Mouse (Mus musculus) A20 (cell line): Measurements from ENCODE around the gene Prnd.
A peak's percentile ranks its signal among the peaks of the same experiment; 100 is the strongest.

Source experiments
- DNase-seq: peaks from one replicate; pipeline ENCODE4 v3.0.0-alpha.2; 2011; ENCODE audit warnings: low read depth, low spot score

Prnd gene

DNA sequence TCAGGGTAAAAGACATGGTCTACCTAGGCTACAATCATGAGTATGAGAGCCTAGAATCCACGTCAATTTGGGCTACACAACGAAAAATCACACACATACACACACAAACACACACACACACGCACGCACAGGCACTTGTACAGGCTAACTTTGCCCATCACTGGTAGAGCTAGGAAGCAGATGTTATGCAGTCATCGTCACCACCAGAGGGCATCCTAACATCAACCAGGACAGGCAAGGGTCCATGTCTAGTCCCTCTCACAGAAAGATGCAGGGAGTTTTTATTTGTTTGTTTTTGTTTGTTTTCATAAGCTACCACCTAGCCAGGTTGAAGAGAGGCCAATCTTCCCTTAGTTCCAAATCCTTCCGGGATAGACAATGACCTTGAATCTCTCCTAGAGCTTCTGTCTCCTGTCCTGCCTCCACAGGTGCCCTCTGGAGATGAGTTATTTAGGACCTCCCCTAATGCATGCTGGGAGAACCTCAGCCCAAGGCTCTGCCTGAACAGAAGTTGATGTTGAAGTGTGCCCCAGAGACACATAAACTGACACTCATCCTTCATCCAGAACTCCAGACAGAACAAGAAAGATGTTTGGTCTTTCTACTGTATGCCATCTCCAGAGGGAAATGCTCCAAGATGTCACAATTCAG lies 32.0 kb downstream of the Prnd start:
- DNase-seq: peak; percentile 83

DNA sequence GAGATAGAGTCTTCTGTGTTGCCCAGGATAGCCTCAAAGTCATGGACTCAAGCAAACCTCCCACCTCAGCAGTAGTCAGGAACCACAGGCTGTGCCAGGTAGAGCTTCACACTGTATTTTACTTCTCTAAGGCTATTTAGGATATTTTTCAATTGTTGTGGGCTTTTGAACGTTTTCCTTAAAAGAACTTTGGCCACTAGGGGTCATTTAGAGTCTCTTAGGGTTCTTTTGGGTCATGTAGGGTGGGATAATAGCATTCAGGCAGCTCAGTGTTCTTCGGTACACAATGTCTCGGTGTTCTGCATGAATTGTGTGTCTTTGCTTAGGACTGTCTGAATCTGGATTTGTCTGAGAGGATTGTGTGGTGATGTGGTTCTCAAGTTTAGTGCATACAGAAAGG lies 37.3 kb downstream of the Prnd start:
- DNase-seq: peak; percentile 39

DNA sequence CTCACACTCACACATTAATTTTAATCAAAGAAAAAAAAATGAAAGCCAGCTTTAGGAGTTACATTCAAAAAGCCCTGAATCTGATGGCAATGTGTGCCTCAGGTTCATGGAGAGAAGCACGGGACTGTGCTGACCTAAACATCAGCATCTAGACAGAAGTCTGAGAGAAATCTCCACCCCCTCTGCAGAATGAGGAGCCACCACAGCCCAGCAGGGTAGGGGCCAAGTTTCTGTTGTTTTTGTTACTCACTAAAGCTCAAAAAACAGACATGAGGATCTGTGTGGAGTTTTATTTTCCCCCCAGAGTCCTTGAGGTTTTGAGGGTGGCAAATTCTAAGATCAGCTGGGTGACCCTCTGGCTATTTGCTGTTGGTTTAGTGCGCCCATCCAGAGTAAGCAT lies 37.9 kb downstream of the Prnd start:
- no peak for DNase-seq

DNA sequence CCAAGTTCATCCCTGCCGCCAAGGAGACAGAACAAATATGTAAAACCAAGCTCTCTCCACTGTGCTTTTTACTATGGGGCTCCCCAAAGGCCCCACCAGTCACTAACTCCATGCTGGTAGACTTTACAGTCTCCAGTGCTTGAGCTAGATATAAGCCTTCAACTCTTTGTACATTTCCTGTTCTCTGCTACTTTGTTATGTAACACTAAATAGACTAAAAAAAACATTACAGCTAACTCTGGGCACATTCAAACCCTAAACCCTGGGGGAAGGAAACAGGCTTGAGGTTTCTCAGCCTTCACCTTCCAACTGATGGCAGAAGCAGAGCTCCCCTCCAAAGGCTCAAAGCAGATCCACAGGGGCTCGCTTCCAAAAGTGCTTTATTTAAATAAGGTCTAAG lies 41.8 kb downstream of the Prnd start:
- no peak for DNase-seq

DNA sequence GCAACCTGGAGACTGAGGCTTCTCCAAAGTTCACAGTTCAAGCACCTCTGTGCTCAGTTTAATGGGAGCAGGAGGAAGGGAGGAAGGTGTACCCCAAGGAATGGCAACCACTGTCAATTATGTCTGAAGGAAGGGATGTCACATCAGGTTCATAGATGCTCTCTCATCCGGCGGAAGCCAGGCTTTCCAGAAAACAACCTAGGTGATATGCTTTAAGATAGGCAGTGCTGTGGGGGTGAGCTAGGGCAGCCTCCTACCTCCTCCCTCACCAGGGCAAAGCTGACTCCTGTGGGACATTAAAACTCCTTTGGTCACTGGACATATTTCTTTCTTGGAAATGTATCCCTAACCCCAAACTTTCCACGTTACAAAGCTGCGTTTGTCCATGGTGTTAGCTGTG lies 42.5 kb downstream of the Prnd start:
- DNase-seq: no peak

DNA sequence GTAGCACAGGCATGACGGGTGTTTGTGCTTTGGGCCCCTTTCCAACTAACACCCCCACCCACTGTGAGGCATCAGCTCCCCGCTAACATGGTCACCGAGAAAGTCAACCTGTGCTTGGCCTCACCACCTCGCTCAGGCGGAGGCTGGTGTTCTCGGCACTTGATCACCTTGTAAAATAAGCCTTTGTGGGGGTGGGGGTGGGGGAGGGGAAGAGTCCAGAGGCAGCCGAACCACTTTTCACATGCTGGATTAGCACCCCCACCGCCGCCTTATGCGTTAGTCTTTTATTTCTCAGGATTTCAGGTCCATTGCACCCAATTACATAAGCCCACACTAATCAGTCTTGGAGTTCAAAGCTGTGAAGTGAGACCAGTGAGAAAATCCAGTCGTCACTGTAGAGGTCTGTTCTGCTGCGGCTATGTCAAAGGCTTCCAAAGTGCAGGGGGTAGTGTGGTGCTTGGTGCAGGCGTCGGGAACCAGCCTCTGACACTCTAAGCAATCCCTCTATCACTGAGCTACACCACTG lies 43.0 kb downstream of the Prnd start:
- no peak for DNase-seq

DNA sequence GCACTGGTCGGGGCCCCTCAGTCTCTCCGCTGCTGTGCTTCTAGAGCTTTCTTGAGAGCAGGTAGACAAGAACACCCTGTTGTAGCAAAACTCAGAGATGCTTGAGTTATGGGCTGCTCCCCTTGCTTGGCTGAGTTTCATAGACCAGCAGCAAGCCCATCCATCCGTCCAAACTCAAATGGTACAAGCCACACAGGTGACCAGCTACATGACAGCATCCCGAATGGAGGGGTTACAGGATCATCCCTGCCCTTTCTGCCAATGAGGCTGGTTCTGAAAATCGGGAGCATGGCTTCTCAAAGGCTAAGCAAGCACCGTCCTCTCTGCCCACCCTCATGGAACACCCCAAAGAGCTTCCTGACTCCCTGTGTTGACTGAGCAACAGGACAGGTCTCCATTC lies 44.3 kb downstream of the Prnd start:
- no peak for DNase-seq

DNA sequence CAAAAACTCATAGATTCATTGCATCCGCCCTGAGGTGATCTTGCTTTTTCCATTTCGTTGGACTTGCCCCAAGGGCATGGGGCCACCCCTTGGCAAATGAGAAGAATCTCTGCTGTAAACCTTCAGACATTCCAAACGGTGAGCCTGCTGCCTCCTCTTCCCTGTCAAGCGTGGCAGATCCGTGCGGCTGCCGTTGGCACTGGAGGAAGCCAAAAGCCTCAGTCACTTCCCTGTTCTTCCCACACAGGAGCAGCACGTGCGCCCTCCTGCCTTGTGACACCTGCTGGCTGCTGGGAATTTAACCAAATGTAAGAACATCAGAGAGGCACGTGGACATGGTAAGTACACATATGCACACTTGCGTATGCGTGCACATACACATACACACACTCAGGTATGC lies 45.1 kb downstream of the Prnd start:
- no peak for DNase-seq

DNA sequence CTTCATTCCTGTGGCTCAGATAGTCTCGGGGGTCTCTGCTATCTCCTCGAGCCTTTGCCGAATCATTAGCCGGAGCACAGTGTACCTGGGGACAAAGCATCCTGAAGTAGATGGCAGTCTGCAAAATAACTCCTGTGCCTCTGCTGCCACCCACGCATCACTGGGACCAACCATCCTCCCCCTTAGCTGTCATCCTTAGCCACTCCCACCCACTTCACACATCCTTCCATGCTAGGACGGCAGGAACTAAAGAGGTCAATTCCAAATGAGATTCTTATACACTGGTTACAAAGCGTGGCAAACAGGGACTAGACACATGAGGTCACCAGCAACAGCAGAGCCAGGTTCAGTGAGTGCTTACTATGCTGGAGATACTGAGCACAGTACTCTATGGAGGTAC lies 45.7 kb downstream of the Prnd start:
- no peak for DNase-seq

DNA sequence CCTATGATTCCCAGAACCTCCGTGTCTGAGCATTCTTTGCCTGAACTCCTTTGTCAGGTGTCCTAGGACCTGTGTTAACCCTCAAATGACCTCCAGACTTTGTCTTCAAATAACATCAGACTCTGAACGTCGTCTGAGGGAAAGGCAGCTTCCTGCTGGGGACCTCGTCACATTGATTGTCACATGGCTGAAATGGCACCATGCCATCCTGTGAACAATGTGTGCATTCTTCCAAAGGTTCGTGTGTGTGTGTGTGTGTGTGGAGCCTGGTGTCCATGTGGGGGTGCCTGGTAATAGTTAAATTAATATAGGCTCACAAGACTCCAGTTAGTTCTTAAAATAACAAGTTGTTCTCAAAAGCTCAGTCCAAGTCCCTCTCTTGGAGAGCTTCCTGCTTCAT lies 46.7 kb downstream of the Prnd start:
- DNase-seq: no peak

DNA sequence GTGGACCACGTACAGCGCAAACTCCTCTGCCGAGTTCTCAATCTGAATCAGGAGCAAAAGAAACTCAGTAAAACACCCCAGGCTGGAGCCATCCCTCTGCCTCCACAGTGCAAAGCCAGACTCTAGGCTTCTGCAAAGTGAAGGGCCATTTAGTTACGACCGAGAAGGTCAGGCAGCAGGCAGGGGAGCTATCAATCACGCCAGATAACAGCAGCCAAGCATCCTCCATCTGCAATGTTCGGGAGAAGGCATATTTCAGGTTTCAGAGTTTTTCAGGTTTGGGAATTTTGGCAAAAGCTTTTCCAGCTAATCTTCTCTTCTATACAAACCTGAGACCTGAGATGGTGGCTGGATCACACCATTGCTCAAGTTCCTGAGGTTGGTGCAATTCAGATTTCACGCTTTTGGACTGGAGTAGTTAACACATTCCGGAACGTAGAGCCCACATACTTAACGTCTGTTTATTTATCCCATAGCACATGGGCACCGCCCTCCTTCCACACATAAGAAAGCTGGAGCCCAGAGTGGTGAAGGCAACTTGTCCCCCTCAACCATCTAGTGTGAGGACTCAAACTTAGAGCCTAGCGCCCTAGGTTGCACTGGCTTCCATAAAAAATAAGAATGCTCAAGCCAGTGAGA lies 51.2 kb downstream of the Prnd start:
- DNase-seq: no peak

DNA sequence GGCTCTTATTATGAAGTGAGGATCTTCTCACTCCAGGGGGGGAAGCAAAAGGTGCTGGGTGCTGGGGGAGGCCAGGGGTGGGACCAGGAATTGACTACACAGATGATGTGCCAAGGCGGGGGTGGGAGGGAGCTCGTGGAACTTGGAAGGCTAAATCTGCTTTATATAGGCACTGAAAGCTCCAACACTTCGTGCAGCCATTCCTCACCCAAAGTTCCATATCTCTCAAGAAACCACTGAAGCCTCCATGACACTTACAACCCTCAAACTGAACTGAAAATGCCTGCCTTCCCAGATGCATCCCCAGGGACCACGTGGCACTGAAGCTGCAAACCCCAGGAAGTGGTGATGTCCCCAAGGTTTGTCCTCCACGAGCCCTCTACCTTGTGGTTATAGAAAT lies 53.3 kb downstream of the Prnd start:
- DNase-seq: no peak

DNA sequence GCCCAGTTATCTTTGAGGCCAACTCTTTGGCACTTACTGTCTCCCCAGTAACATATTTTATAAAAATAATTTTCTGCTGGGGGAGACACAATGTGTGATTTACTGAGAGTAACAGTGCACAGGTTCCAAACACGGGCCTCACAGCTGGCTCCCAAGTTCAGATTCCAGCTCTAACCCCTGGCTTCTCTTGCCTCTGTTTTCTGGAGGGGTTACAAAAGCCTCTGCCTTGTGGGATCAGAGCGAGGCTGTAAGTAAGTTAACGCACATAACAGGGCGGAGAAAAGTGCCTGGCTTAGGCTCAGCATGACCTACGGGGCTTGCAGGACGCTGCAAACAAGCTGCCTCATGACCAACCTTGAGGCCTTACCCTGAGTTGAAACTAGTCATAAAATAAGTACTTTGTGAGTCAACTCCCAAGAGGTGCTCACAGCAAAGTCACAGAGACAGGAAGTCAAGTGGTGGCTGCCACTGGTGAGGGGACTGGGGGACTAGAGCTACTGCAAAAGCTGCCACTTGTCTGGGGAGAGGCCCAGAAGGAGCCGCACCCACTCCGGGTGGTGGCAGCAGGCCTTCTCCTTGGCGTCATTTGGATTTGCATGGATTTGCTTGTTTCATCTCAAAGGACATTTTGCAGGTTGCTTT lies 54.0 kb downstream of the Prnd start:
- no peak for DNase-seq

DNA sequence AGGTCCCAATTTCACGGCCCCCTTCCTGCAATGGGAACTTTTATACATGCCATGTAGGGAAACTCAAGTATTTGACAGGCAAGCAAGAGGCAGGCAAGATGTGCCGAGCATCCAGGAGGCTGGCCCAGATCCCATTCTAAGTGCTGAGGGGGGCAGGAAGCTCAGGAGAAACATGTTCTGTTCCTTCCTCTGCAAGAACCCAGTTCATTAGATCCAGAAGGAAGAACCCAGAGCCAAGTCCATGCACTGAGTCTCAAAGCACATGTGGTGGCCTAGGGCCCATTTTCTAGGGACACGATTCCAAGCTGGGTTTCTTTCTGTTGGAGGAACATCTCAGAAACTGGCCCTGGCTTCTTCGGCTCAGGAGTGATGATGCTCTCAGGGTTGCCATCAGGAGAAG lies 54.8 kb downstream of the Prnd start:
- no peak for DNase-seq
